Mouse (Mus musculus) stomach, embryonic 16.5 days (tissue): ENCODE results near the gene Dtnb. TPM values are rescaled to one million over a fixed set of nuclear protein-coding genes. Genes with fewer than 3 reads are reported as not detected.

Experiments used
- ATAC-seq: fragments of 200-750 bp; cut with Nextera tagmentation; 2 replicates; pipeline ENCODE4 v1.8.0; 2017; ENCODE audit warnings: moderate number of reproducible peaks, moderate TSS enrichment; ENCODE audit not compliant: insufficient read depth, low FRiP score
- H3K27ac ChIP-seq: fragments of 300-500 bp; sonication (generic); 2 replicates; pipeline ENCODE4 v1.5.1; 2014; ENCODE audit warnings: low read length
- H3K27me3 ChIP-seq: fragments of 300-500 bp; sonication (generic); 2 replicates; pipeline ENCODE4 v1.6.1; 2014; ENCODE audit warnings: low read length, control low read depth, mixed read lengths; ENCODE audit not compliant: control insufficient read depth, insufficient read depth
- H3K36me3 ChIP-seq: fragments of 300-500 bp; sonication (generic); 2 replicates; pipeline ENCODE4 v1.6.1; 2014; ENCODE audit warnings: low read length; ENCODE audit not compliant: control insufficient read depth, insufficient read depth
- H3K4me1 ChIP-seq: fragments of 300-500 bp; sonication (generic); 2 replicates; pipeline ENCODE4 v1.6.1; 2014; ENCODE audit warnings: low read length, control low read depth, mixed read lengths; ENCODE audit not compliant: control insufficient read depth, insufficient read depth
- H3K4me2 ChIP-seq: fragments of 300-500 bp; sonication (generic); 2 replicates; pipeline ENCODE4 v1.6.1; 2014; ENCODE audit warnings: low read depth, low read length, mixed read lengths
- H3K4me3 ChIP-seq: fragments of 300-500 bp; sonication (generic); replicated peaks from 2 replicates; pipeline ENCODE4 v1.5.1; 2014; ENCODE audit warnings: mild to moderate bottlenecking, low read length
- H3K9ac ChIP-seq: fragments of 300-500 bp; sonication (generic); 2 replicates; pipeline ENCODE4 v1.6.1; 2014; ENCODE audit warnings: low read length
- H3K9me3 ChIP-seq: fragments of 300-500 bp; sonication (generic); replicated peaks from 2 replicates; pipeline ENCODE4 v1.6.1; 2016; ENCODE audit warnings: low read length, control low read depth; ENCODE audit not compliant: control insufficient read depth
- WGBS: fragments of 180-500 bp; shearing (Covaris S2); extraction: QIAGEN DNeasy Blood & Tissue Kit; methylation state at CpG from one replicate; pipeline ENCODE4 v1.1.7; 2014; 5-methylcytosine and 5-hydroxymethylcytosine counted together
- polyA plus RNA-seq: library from polyadenylated mRNA; unstranded; fragments of >200 nt; fragmentation: Nextera tagmentation; extraction: Ambion mirVana; gene quantifications from 2 replicates; pipeline ENCODE4 v1.2.1, GENCODE M21; 2015

Dtnb gene
- polyA plus RNA-seq, 1 experiment from 2014 or later = 24.8 TPM

DNA sequence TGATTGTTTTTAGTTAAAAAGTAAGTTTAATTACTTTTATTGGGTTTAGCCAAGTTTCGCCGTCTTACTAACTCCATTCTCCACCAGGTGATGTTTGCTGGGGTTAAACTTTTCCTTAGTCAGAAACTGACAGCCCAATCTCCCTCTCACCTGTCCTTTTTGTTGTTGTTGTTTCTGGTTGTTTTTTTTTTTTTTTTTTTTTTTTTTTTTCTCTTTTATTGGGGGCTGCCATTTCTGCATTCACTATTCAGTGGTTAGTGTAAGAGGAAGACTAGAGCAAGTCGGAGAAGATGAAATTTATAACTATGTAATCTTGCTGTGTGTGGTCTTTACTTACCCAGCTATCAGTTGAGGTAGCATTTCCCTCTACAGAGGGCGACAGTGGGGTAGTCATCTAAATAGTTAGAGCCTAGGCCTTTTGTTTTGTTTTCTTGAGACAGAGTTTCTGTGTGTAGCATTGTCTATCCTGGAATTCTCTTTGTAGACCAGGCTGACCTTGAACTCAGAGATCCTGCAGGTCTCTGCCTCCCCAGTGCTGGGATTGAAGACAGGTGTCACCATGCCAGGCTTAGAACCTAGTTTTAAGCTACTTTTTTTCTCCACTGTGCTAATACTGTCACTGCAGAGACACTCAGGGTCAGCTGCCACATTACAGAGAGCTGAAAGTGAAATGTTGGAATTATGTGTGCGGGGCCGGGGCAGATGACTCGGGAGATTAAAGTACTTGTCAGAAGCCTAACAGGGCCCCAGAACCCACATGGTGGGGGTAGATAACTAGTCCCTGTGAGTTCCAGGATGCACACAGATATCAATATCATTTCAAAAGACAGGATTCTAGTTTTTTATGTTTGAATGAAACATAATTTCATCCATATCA is 46.2 kb downstream of the Dtnb start:
- peaks cover 3% of the 10 kb centered on the region; the same call in 1 of the 2 replicates for H3K36me3 ChIP-seq

GRCm38 (mm10) chr12:3619021-3619367 is 46.8 kb downstream of the Dtnb start:
- no peaks in the 10 kb centered on the region for H3K4me1 ChIP-seq
- 94% methylated on average over 3 of the region's 3 CpGs for WGBS
- no peaks in the 10 kb centered on the region for H3K27me3 ChIP-seq
- no peak overlapping the region for H3K4me3 ChIP-seq
- H3K27ac ChIP-seq = no peak overlapping the region
- peaks cover 3% of the 10 kb centered on the region; the same call in 1 of the 2 replicates for H3K36me3 ChIP-seq
- no peak overlapping the region for H3K9ac ChIP-seq
- H3K9me3 ChIP-seq = no peaks in the 10 kb centered on the region
- no peak overlapping the region for H3K4me2 ChIP-seq
- ATAC-seq = no peak

More for the DNA sequence above, 46.2 kb downstream of the Dtnb start:
- H3K9ac ChIP-seq = no peak overlapping the region
- WGBS = 87% methylated on average over 7 of the region's 7 CpGs
- H3K27ac ChIP-seq = no peak overlapping the region
- H3K27me3 ChIP-seq = no peaks in the 10 kb centered on the region
- no peaks in the 10 kb centered on the region for H3K9me3 ChIP-seq
- no peaks in the 10 kb centered on the region for H3K4me1 ChIP-seq
- H3K4me3 ChIP-seq = no peak overlapping the region
- no peak overlapping the region for H3K4me2 ChIP-seq
- ATAC-seq = no peak

DNA sequence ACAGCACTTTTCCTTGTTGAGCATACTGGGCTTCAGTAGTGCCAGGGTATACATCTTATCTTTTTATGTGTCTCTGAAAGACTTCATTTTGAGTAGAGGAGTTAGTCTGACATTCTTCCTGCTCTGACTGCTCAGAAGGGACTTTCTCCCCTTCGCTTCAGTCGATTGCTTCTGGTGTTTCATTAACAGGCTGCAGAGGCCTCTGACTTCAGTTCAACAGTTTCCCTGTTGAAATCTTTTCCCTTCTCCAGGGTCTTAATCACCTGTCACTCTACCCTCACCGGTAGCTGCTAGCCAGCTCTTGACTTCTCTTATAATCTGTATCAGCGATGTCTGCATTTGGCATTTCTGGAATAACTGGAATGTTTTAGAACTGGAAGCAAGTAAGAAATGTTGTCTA is 54.7 kb downstream of the Dtnb start:
- no peaks in the 10 kb centered on the region for H3K4me1 ChIP-seq
- H3K9ac ChIP-seq = no peak overlapping the region
- WGBS = 66% methylated on average over 4 of the region's 4 CpGs
- H3K9me3 ChIP-seq = no peaks in the 10 kb centered on the region
- no peaks in the 10 kb centered on the region for H3K27me3 ChIP-seq
- H3K4me2 ChIP-seq = no peak overlapping the region
- no peak overlapping the region for H3K4me3 ChIP-seq
- ATAC-seq = no peak
- H3K27ac ChIP-seq = no peak overlapping the region
- H3K36me3 ChIP-seq = no peaks in the 10 kb centered on the region

DNA sequence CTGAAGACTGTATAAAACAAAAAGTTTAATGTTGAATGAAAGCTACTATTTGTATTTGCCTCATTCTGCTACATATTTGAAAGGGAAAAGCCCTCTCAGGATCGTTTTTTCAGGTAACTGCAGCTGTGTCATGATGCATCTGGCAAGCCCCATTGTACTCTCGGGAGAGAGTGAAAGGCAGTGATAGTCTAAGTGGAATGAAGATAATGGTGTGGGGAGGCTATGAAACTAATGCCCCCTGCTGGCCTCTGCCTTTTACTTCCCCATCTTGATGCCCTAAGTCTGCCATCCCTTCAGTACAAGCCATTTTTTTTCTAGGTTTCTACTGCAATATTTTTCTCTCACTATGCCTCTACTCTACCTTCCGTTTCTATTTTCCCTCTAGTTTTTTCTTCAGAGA is 69.8 kb downstream of the Dtnb start:
- WGBS = 49% methylated on average over 3 of the region's 3 CpGs
- Histone ChIP-seq H3K36me3 (no peaks in the 10 kb centered on the region), H3K4me3 (no peak overlapping the region), H3K27me3 (no peaks in the 10 kb centered on the region), H3K27ac (no peak overlapping the region), H3K4me2 (no peak overlapping the region), H3K9me3 (no peaks in the 10 kb centered on the region), H3K9ac (no peak overlapping the region), H3K4me1 (no peaks in the 10 kb centered on the region)
- ATAC-seq = no peak

GRCm38 (mm10) chr12:3656799-3657198 is 84.6 kb downstream of the Dtnb start:
- H3K9me3 ChIP-seq = no peaks in the 10 kb centered on the region
- no peaks in the 10 kb centered on the region for H3K27me3 ChIP-seq
- no peak overlapping the region for H3K9ac ChIP-seq
- 60% methylated on average over 7 of the region's 7 CpGs for WGBS
- no peaks in the 10 kb centered on the region for H3K4me1 ChIP-seq
- H3K4me2 ChIP-seq = no peak overlapping the region
- H3K36me3 ChIP-seq = no peaks in the 10 kb centered on the region
- no peak overlapping the region for H3K27ac ChIP-seq
- ATAC-seq = no peak
- no peak overlapping the region for H3K4me3 ChIP-seq

- H3K36me3 ChIP-seq = no peaks in the 10 kb centered on the region
- no peaks in the 10 kb centered on the region for H3K4me1 ChIP-seq
- WGBS = 84% methylated on average over 4 of the region's 4 CpGs
- no peaks in the 10 kb centered on the region for H3K9me3 ChIP-seq
- no peak for ATAC-seq
- no peak overlapping the region for H3K27ac ChIP-seq
- no peaks in the 10 kb centered on the region for H3K27me3 ChIP-seq
- H3K4me3 ChIP-seq = no peak overlapping the region
- no peak overlapping the region for H3K4me2 ChIP-seq
- no peak overlapping the region for H3K9ac ChIP-seq
Measured at GRCm38 (mm10) chr12:3657234-3657633, 85.1 kb downstream of the Dtnb start.

- WGBS = 84% methylated on average over 10 of the region's 10 CpGs
- ATAC-seq = no peak
- H3K4me2 ChIP-seq = no peak overlapping the region
- no peak overlapping the region for H3K27ac ChIP-seq
- H3K4me1 ChIP-seq = no peaks in the 10 kb centered on the region
- no peak overlapping the region for H3K9ac ChIP-seq
- H3K9me3 ChIP-seq = no peaks in the 10 kb centered on the region
- no peaks in the 10 kb centered on the region for H3K36me3 ChIP-seq
- H3K27me3 ChIP-seq = no peaks in the 10 kb centered on the region
- no peak overlapping the region for H3K4me3 ChIP-seq
Measured at GRCm38 (mm10) chr12:3657786-3658185, 85.6 kb downstream of the Dtnb start.

DNA sequence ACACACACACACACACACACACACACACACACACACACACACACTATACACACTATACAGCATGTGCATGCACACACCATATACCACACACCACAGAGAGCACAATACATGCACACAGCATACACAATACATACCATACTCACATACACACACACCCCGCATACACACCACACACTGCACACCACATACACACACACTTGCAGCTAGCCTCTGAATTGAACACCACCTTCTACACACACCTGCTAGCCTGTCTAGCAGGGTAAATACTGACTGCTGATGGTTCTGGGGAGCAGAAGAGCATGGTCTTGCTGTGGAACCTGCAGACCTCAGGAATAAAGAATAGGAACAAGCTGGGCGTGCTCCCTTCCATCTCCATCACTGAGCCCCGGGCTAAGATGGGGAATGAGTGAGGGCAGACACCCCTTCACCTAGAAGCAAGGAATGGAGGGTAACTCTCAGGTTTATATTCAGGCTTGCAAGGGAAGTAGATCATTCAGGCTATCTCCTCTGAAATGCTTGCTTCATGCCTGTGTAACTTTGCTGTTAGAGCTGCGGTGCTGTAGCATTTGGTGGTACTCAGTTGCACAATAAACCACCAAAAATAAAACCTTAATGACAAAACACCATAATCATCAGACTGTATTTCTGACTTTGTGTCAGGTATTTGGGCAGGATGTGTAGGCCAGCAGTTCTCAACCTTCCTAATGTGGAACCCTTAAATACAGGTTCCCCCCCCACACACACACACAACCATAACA is 87.6 kb downstream of the Dtnb start:
- Histone ChIP-seq H3K9me3 (no peaks in the 10 kb centered on the region), H3K9ac (no peak overlapping the region), H3K27me3 (no peaks in the 10 kb centered on the region), H3K36me3 (no peaks in the 10 kb centered on the region), H3K4me2 (no peak overlapping the region), H3K27ac (no peak overlapping the region), H3K4me1 (no peaks in the 10 kb centered on the region), H3K4me3 (no peak overlapping the region)
- ATAC-seq = no peak
- 92% methylated on average over 4 of the region's 4 CpGs for WGBS

- ATAC-seq = no peak
- H3K4me2 ChIP-seq = no peak overlapping the region
- H3K9me3 ChIP-seq = no peaks in the 10 kb centered on the region
Measured at GRCm38 (mm10) chr12:3660985-3661635, 88.9 kb downstream of the Dtnb start.

More at GRCm38 (mm10) chr12:3660985-3661635, 88.9 kb downstream of the Dtnb start:
- no peak overlapping the region for H3K9ac ChIP-seq
- H3K4me3 ChIP-seq = no peak overlapping the region
- H3K4me1 ChIP-seq = no peaks in the 10 kb centered on the region
- 62% methylated on average over 1 of the region's 1 CpGs for WGBS
- no peak overlapping the region for H3K27ac ChIP-seq
- no peaks in the 10 kb centered on the region for H3K27me3 ChIP-seq
- no peaks in the 10 kb centered on the region for H3K36me3 ChIP-seq
